Mouse (Mus musculus) hindbrain, embryonic 10.5 days (tissue): ENCODE data around the gene Ephx3. TPM values are rescaled to one million over a fixed set of nuclear protein-coding genes. Genes with fewer than 3 reads are reported as not detected.
A peak's percentile ranks its signal among the peaks of the same experiment; 100 is the strongest.

Source experiments
- DNase-seq: peaks from one replicate; pipeline ENCODE4 v3.0.0-alpha.2; 2017; ENCODE audit warnings: low spot score
- H3K27ac ChIP-seq: fragments of 300-500 bp; sonication (generic); 2 replicates; pipeline ENCODE4 v1.5.1; 2016; ENCODE audit warnings: mild to moderate bottlenecking, moderate library complexity
- H3K27me3 ChIP-seq: fragments of 300-500 bp; sonication (generic); 2 replicates; pipeline ENCODE4 v1.6.1; 2016; ENCODE audit warnings: mild to moderate bottlenecking; ENCODE audit not compliant: poor library complexity, insufficient read depth, severe bottlenecking
- H3K36me3 ChIP-seq: fragments of 300-500 bp; sonication (generic); 2 replicates; pipeline ENCODE4 v1.6.1; 2016; ENCODE audit warnings: mild to moderate bottlenecking, moderate library complexity
- H3K4me1 ChIP-seq: fragments of 300-500 bp; sonication (generic); replicated peaks from 2 replicates; pipeline ENCODE4 v1.6.1; 2016; ENCODE audit warnings: mild to moderate bottlenecking
- H3K4me3 ChIP-seq: fragments of 300-500 bp; sonication (generic); 2 replicates; pipeline ENCODE4 v1.5.1; 2016; ENCODE audit warnings: mild to moderate bottlenecking, moderate library complexity
- H3K9me3 ChIP-seq: fragments of 300-500 bp; sonication (generic); 2 replicates; pipeline ENCODE4 v1.6.1; 2016; ENCODE audit warnings: mild to moderate bottlenecking, moderate library complexity
- WGBS: fragments of 180-500 bp; shearing (Covaris S2); methylation state at CpG from one replicate; pipeline ENCODE4 v1.1.7; 2016; 5-methylcytosine and 5-hydroxymethylcytosine counted together
- polyA plus RNA-seq: library from polyadenylated mRNA; unstranded; fragments of >200 nt; fragmentation: Nextera tagmentation; extraction: Ambion mirVana; gene quantifications from 2 replicates; pipeline ENCODE4 v1.2.1, GENCODE M21; 2016

The Ephx3 gene
- polyA plus RNA-seq, 1 experiment from 2014 or later, result 0.24 TPM

DNA sequence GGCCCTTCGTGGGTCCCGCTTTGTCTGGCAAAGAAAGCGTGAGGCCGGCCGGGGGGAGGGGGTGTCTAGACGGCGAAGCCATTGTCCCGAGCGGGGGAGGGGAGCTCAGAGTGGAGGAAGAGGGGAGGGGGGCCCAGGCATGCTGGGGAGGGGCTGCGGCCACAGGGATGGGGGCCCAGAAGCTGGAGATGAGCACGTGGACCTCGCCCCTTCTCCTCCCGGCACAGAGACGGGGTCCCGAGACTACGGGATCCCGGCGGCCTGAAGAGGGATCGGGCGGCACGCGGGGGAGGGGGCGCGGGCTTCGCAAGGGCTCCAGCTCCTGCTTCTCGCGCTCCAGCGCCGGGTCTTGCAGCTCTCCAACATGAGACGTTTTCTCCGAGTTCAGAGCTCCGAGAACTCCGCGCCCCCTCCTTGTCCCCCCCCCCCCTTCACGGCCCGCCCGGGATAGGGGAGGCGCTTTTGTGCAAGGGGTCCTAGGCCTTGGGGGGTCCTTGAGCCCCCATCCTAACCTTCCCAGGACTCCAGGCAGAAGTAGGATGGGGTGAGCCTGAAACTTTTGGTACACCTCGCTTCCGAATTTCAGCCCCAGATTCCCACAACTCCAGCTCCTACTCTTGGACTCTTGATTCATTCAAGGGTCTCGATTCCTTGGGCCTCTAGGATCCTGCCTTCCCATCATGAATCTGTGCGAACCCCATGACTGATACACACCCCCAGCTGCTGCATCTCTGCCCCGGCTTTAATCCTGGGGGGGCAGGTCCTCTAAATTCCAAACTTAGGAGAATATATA, 23.4 kb downstream of the Ephx3 start:
- no peaks in the 10 kb centered on the region for H3K9me3 ChIP-seq
- H3K4me1 ChIP-seq, result peaks cover 62% of the 10 kb centered on the region
- H3K4me3 ChIP-seq, result peak overlapping the region; percentile 81
- H3K27ac ChIP-seq, result peak overlapping the region; percentile 97
- 1% methylated on average over 43 of the region's 43 CpGs for WGBS
- DNase-seq, result peak; percentile 95
- H3K27me3 ChIP-seq, result peaks cover 9% of the 10 kb centered on the region; the same call in 1 of the 2 replicates
- H3K36me3 ChIP-seq, result peaks cover 21% of the 10 kb centered on the region

DNA sequence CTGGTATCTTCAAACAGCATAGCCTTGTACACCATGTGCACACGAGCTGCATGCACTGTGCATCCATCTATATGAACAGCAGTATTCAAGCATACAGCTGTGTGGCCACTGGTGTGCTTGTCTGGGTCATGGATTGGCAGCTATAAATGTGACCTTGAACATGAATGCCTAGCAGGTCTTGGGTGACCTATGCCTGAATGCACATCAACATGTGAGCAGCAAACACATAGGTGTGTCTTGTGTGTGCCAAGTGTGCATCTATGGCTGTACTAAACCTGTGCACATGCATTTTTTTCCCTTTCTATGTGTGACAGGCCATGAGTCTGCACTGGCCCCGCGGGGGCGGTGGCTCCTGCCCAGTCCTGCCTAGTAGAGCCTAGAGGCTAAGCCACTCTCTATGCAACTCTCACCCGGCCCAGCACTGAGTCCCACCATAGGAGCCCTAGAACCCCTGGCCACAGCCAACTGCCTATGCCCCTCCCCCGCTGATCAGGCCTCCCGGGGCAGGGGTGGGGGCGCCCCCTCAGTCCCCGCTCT, 24.0 kb downstream of the Ephx3 start:
- DNase-seq, result no peak
- WGBS, result 5% methylated on average over 9 of the region's 9 CpGs
- Histone ChIP-seq H3K4me1 (peaks cover 62% of the 10 kb centered on the region), H3K27ac (peak overlapping the region; percentile 97), H3K9me3 (no peaks in the 10 kb centered on the region), H3K27me3 (peaks cover 9% of the 10 kb centered on the region; the same call in 1 of the 2 replicates), H3K36me3 (peaks cover 27% of the 10 kb centered on the region), H3K4me3 (peak overlapping the region; percentile 81)

DNA sequence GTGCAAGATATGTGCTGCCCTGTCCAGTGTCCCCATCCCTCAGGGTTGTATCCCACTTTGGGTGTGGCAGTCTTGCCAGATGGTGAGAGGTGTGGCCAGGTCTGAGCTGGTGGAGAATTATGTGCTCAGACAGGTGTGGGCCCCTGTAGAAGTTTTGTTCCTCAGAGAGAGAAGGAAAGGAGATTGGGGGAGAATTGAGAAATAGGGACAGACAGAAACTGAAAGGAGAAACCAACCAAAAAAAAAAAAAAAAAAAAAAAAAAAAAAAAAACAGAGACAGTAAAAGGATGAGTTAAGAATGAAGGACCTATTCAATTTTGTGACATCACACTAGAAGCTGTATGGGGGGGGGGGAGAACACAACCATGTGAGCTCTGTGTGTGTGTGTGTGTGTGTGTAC, 24.6 kb downstream of the Ephx3 start:
- Histone ChIP-seq H3K36me3 (peaks cover 33% of the 10 kb centered on the region), H3K4me3 (peak overlapping the region; percentile 81; the same call in 1 of the 2 replicates), H3K9me3 (no peaks in the 10 kb centered on the region), H3K4me1 (peaks cover 62% of the 10 kb centered on the region), H3K27me3 (peaks cover 9% of the 10 kb centered on the region; the same call in 1 of the 2 replicates), H3K27ac (peak overlapping the region; percentile 97)
- DNase-seq, result no peak

DNA sequence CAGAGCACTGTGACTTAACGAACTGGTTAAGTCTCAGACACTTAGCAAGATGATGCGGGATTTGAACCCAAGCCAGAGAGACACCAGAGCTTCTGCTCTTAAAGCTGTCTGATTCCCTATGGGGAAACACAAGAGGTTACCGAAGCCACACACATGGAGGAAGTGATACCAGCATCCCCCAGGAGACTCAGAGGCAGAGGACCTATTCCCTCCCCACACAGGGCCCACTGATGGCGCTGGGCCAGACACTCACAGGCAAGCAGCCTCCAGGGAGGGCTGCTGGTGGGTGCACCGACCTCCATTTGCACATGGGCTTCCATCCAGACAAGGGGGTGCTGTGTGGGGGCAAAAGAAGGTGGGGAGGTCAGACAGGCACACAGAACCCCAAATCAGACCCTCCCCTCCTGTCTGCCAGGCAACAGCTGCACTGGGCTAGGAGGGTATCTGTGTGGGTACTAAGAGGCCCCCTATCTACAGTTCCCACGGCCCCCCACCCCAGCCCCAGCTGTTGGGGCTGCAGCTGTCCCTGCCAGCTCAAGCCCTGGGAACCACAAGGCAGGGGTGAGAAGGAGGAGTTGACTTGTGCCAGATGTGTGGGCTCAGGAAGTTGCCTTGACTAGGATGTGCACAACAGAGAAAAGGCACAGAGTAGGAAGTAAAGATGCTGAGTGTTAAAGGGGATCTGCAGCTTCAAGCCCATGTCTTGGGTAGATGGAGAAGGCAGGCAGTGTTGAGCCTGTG, 25.3 kb downstream of the Ephx3 start:
- peaks cover 40% of the 10 kb centered on the region for H3K36me3 ChIP-seq
- DNase-seq, result no peak
- peaks cover 9% of the 10 kb centered on the region; the same call in 1 of the 2 replicates for H3K27me3 ChIP-seq
- WGBS, result 75% methylated on average over 6 of the region's 6 CpGs
- peak overlapping the region; percentile 82 for H3K27ac ChIP-seq
- H3K9me3 ChIP-seq, result no peaks in the 10 kb centered on the region
- H3K4me1 ChIP-seq, result peaks cover 62% of the 10 kb centered on the region
- H3K4me3 ChIP-seq, result peak overlapping the region; percentile 68

DNA sequence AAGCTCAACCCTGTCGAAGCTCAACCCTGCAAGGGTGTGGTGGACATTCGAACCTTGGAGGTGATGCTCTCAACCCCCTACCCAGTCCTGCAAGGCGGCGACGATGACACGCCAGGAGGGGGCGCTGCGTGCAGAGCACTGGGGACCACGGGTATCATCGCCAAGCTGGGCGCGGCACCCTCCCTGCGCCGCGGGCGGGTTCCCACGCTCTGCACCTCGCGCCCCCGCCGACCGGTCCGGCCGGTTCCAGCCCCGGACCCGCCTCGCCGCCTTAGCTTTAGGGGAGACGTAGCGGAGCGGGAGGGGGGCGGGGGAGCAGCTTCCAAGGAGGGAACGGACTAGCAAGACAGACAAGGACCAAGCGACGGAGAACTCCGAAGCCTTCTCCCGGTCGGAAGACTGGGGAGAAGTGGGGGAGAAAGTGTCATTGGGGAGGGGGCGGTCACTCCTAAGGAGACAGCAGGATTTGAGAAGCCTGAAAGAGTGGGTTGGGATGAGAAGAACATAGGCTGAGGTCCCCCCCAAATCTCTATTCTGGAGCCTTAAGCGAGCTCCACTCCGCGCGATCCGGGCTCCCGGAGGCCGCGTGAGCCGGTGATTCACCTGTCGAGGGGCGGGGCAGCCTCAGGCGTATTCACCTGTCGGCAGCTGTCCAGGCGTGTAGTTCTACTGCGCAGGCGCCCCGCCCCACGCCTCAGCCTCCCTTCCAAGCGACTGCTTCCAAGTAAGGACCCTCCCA, 27.1 kb downstream of the Ephx3 start:
- H3K9me3 ChIP-seq, result no peaks in the 10 kb centered on the region
- peaks cover 58% of the 10 kb centered on the region for H3K36me3 ChIP-seq
- H3K27ac ChIP-seq, result peak overlapping the region; percentile 83

DNA sequence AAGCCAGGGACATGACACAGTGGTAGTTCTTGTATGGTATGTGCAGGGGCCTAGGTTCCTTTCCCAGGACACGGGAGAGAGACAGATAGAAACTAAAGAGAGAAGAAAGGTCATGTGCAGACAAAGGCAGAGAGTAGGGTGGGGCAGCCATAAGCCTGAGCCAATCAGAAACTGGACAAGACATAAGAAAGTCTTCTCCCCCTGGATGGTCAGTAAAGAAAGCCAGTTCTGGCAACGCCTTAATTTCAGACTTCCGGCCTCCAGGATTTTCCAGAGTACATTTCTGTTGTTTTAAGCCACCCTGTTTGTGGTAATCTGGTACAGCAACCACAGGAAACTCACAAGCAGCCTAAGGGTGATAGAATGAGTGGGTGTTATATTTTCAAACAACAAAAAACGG, 28.5 kb downstream of the Ephx3 start:
- Histone ChIP-seq H3K4me3 (no peak overlapping the region), H3K36me3 (peaks cover 66% of the 10 kb centered on the region), H3K27me3 (peaks cover 9% of the 10 kb centered on the region; the same call in 1 of the 2 replicates), H3K4me1 (peaks cover 47% of the 10 kb centered on the region), H3K9me3 (no peaks in the 10 kb centered on the region), H3K27ac (no peak overlapping the region)
- no peak for DNase-seq
- WGBS, result 80% methylated on average over 4 of the region's 4 CpGs

More for the DNA sequence above, 27.1 kb downstream of the Ephx3 start:
- 3% methylated on average over 58 of the region's 58 CpGs for WGBS
- DNase-seq, result peak; percentile 79
- peak overlapping the region; percentile 68 for H3K4me3 ChIP-seq
- H3K27me3 ChIP-seq, result peaks cover 9% of the 10 kb centered on the region; the same call in 1 of the 2 replicates
- H3K4me1 ChIP-seq, result peaks cover 58% of the 10 kb centered on the region

DNA sequence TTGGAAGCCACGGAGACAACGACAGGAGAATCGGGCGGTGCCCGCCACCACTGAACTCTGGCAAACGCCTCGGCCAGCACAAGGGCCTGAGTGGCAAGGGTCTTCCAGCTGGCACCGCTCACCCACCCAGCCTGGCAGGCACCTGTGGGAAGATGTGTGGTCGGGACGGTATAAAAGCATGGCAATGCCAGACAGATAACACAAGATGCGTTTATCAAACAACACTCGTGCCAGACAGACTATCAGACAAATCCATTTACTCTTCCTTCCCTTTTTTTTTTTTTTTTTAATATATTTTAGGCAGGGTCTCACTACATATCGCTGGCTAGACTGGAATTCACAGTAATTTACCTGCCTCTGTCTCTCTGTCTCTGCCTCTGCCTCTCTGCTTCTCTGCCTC, 30.5 kb downstream of the Ephx3 start:
- DNase-seq, result no peak
- Histone ChIP-seq H3K27ac (no peak overlapping the region), H3K4me1 (peaks cover 27% of the 10 kb centered on the region), H3K27me3 (peaks cover 5% of the 10 kb centered on the region; the same call in 1 of the 2 replicates), H3K4me3 (no peak overlapping the region), H3K9me3 (no peaks in the 10 kb centered on the region), H3K36me3 (peaks cover 78% of the 10 kb centered on the region)
- 94% methylated on average over 13 of the region's 13 CpGs for whole genome bisulfite sequencing

DNA sequence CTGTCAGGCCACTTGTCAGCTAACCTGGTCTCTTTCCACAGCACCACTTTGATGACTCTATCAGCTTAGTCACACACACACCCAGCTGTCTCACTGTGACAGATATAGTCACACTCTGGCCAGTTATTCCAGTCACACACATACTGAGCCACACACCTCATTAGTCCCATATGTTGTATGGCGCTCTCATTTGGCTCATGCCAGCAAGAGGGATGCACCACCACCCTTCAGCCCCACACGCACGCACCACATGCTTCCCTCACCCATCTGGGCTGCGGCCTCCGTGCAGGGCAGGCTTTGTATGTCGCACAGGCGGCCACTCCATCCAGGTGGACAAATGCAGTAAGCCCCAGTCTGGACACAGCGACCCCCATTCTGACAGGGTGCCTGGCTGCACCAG, 42.6 kb downstream of the Ephx3 start:
- Histone ChIP-seq H3K27ac (no peak overlapping the region), H3K36me3 (peaks cover 99% of the 10 kb centered on the region), H3K4me3 (no peak overlapping the region), H3K9me3 (no peaks in the 10 kb centered on the region), H3K4me1 (peaks cover 5% of the 10 kb centered on the region), H3K27me3 (no peaks in the 10 kb centered on the region)
- no peak for DNase-seq
- WGBS, result 94% methylated on average over 8 of the region's 8 CpGs

DNA sequence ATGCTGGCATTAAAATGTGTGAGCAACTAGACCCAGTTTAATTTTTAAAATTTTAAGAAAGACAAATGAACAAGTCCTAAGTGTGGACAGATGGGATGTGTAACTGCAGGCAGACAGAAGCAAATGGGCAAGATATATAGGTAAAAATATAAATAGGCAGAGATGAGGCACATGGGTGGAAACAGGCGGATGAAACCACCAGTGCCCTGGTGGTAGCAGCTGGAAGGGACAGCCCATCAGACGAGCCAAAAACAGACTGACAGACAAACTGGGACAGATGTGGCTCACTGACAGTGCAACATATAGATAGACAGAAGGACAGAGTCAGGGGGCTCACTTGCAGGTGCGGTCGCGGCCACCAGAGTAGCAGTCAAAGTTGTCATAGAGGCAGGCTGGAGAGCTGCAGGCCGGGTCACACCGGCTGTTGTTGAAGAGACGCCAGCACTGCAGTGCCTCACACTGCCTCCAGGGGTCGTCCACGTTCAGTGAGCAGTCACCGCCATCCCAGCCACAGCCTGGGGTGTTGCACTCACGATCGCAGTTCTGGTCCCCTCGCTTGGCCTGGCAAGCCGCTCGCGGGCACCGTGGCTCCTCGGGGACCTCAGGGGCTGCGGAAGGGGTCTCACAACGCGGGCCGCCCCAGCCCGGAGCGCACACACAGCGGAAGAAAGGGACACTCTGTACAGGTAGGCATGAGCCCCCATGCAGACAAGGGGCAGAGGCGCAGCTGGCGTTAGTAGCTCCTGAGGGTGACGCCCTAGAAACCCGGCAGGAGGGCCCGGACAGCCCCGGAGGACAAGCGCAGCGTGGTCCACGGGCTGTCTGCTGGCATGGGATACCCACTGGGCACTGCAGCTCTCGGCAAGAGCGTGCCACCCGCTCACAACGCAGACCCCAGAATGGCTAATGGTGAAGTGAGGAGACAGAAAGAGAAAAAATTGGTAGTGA, 46.2 kb downstream of the Ephx3 start:
- Histone ChIP-seq H3K36me3 (peaks cover 99% of the 10 kb centered on the region), H3K27me3 (no peaks in the 10 kb centered on the region), H3K4me1 (peaks cover 5% of the 10 kb centered on the region), H3K9me3 (no peaks in the 10 kb centered on the region), H3K27ac (peak overlapping the region; percentile 60; the same call in 1 of the 2 replicates), H3K4me3 (peak overlapping the region; percentile 32)
- DNase-seq, result peak; percentile 82
- WGBS, result 28% methylated on average over 39 of the region's 39 CpGs

DNA sequence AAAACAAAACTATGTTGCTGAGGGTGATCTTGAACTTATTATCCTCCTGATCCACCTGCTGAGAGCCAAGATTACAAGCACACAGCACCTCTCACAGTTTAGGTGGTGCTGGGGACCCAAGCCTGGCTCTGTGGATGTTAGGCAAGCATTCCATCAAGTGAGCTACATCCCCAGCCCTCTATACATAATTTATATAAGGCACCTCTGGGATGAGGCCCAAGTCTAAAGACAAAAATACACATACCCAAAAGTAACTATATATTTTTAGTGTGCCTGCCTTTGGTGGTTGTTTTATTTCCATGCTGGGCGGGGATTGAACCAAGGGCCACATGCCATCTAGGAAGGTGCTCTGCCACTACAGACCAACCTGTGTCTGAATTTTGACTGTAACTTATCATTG, 47.1 kb downstream of the Ephx3 start:
- peaks cover 99% of the 10 kb centered on the region for H3K36me3 ChIP-seq
- no peak overlapping the region for H3K4me3 ChIP-seq
- H3K4me1 ChIP-seq, result peaks cover 5% of the 10 kb centered on the region
- H3K27ac ChIP-seq, result no peak overlapping the region
- H3K9me3 ChIP-seq, result no peaks in the 10 kb centered on the region
- no peaks in the 10 kb centered on the region for H3K27me3 ChIP-seq
- WGBS, result 96% methylated on average over 1 of the region's 1 CpGs
- DNase-seq, result no peak
